Mouse (Mus musculus): ENCODE results near the gene Zmiz1. TPM values are rescaled to one million over a fixed set of nuclear protein-coding genes. Genes with fewer than 3 reads are reported as not detected.

The Zmiz1 gene
- total and polyA plus RNA-seq, 2 experiments from 2014 or later = 50.6 to 135 TPM

DNA sequence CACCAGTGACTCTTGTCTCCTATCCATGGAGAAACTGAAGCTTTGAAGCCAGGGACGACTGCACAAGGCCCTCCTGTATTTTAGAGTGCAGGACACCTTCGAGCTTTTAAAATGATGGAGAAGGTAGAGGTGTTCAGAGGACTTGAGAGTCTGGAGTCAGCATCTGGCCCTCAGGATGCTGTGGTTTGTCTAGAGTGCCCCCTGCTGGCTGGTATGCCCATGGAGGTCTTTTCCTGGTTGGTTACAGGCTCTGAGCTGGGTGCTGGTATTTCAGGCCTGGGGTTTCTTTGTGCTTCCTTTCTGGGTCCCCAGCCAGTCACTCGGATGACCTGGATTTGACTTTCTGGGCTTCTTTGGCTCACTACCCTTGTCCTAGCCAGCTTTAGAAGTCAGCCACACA, 108.3 kb downstream of the Zmiz1 start:
- 57% methylated on average over 3 of the region's 3 CpGs for WGBS
- no peaks in the 10 kb centered on the region for H3K27me3 ChIP-seq (ENCODE audit: insufficient read depth, low read length)
- peaks cover 1% of the 10 kb centered on the region; the same call in 1 of the 2 replicates for H3K36me3 ChIP-seq (ENCODE audit: insufficient read depth, low read length)
- ATAC-seq = no peak
- no peak overlapping the region for H3K4me3 ChIP-seq (ENCODE audit: low read length)
- H3K4me1 ChIP-seq (ENCODE audit: insufficient read depth, low read length) = peaks cover 14% of the 10 kb centered on the region
- no peak overlapping the region for H3K4me2 ChIP-seq (ENCODE audit: low read depth, low read length)
- H3K9me3 ChIP-seq (ENCODE audit: low read length) = no peaks in the 10 kb centered on the region
- no peak overlapping the region for H3K27ac ChIP-seq
- TF ChIP-seq CTCF (IDR thresholded peaks at IDR 0.05; ENCODE audit: low read depth) = peak; percentile 70
- H3K9ac ChIP-seq (replicated peaks; ENCODE audit: low read length) = no peak overlapping the region
- DNase-seq (ENCODE audit: low spot score) = peak; percentile 52

DNA sequence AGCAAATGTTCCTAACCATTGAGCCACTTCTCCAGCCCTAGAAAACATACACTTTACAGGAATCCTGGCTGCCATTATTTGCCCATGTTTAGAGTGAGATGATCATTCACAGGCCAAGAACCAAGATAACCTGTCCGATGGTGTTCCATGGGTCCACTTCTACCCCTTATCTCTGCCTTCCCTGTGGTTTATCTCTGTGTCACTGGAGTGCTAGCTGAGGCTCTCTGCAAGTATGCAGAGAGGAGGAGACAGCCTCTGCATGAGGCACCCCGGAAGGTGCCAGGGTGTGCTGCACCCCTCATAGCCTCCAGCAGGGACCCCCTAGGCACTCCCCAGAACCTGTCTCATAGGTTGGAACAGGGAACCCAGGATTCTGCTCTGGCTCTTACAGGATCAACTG, 108.9 kb downstream of the Zmiz1 start:
- 96% methylated on average over 2 of the region's 2 CpGs for WGBS
- H3K27me3 ChIP-seq (ENCODE audit: insufficient read depth, low read length) = no peaks in the 10 kb centered on the region
- no peak for ATAC-seq
- H3K9me3 ChIP-seq (ENCODE audit: low read length) = no peaks in the 10 kb centered on the region
- no peak overlapping the region for H3K27ac ChIP-seq
- no peak for TF ChIP-seq CTCF (IDR thresholded peaks at IDR 0.05; ENCODE audit: low read depth)
- no peak overlapping the region for H3K4me3 ChIP-seq (ENCODE audit: low read length)
- no peak overlapping the region for H3K9ac ChIP-seq (replicated peaks; ENCODE audit: low read length)
- peaks cover 13% of the 10 kb centered on the region for H3K4me1 ChIP-seq (ENCODE audit: insufficient read depth, low read length)
- no peak for DNase-seq (ENCODE audit: low spot score)
- peaks cover 7% of the 10 kb centered on the region; the same call in 1 of the 2 replicates for H3K36me3 ChIP-seq (ENCODE audit: insufficient read depth, low read length)
- H3K4me2 ChIP-seq (ENCODE audit: low read depth, low read length) = no peak overlapping the region

DNA sequence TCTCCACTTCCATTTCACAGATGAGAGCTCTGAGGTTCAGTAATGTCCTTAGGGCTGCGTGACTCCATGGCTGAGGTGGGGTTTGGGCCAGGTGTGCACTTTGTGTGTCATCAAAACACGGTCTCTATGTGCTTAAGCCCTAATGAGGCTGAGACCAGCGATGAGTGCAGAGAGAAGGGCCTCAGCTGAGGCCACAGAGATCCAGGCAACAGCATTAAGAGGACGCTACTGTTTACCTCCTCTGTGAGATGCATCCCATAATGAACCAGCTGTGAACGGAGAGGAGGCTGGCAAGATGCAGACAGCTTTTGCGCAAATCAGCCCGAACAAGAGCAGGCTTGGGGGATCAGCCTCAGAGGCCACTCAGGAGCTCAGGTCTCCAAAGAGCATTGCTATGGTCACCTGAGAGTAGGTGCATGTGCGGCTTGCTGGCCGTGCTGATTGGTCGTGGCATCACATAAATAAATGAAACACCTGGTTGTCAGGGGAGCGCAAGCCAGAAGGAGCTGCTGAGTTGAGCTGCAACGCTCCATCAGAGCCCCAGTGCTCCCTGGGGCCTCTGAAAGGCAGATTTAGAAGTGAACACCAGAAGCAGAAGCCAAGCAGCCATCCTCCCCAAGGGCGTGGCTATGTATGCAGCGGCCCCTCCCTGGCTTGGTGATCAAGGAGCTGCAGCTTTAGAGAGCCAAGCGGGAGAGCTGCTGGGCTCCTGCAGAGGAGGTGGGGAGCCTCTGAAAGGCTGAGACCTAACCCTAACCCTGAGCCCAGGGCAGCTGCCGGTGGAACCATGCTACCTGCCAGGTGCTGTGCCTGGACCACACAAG, 115.3 kb downstream of the Zmiz1 start:
- H3K4me1 ChIP-seq (ENCODE audit: insufficient read depth, low read length) = 0 out of 2 replicates have a peak, but pooled peaks cover under 1% of the 10 kb centered on the region
- ATAC-seq = peak; percentile 65

DNA sequence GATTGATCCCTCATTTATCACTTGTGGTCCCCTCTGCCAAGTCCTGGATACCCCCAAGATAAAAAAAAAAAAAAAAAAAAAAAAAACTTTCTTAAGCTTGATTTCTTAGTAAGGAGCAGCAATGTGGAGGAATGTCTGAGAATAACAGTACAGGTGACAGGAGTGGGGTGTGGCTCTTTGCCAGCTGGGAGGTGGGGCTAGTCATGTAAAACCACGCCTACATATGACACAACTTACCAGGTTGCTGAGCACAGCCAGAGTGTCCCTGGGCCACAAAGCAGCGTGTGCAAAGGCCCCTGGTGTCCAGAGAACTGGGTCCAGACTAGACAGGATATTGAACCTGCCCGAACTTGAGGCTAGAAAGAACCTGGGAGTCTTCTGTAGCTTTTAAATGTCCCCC, 117.7 kb downstream of the Zmiz1 start:
- Histone ChIP-seq H3K4me1 (ENCODE audit: insufficient read depth, low read length) (0 out of 2 replicates have a peak, but pooled peaks cover 7% of the 10 kb centered on the region), H3K27me3 (ENCODE audit: insufficient read depth, low read length) (no peaks in the 10 kb centered on the region), H3K4me3 (ENCODE audit: low read length) (no peak overlapping the region), H3K9ac (replicated peaks; ENCODE audit: low read length) (no peak overlapping the region), H3K27ac (no peak overlapping the region), H3K36me3 (ENCODE audit: insufficient read depth, low read length) (peaks cover 33% of the 10 kb centered on the region), H3K9me3 (ENCODE audit: low read length) (no peaks in the 10 kb centered on the region), H3K4me2 (ENCODE audit: low read depth, low read length) (no peak overlapping the region)
- TF ChIP-seq CTCF (IDR thresholded peaks at IDR 0.05; ENCODE audit: low read depth) = no peak
- ATAC-seq = no peak
- WGBS = 81% methylated on average over 3 of the region's 3 CpGs
- DNase-seq (ENCODE audit: low spot score) = no peak

More for the DNA sequence above, 115.3 kb downstream of the Zmiz1 start:
- Histone ChIP-seq H3K36me3 (ENCODE audit: insufficient read depth, low read length) (peaks cover 28% of the 10 kb centered on the region), H3K27me3 (ENCODE audit: insufficient read depth, low read length) (no peaks in the 10 kb centered on the region), H3K27ac (peak overlapping the region; percentile 27; the same call in 1 of the 2 replicates), H3K9ac (replicated peaks; ENCODE audit: low read length) (no peak overlapping the region), H3K9me3 (ENCODE audit: low read length) (no peaks in the 10 kb centered on the region), H3K4me2 (ENCODE audit: low read depth, low read length) (no peak overlapping the region), H3K4me3 (ENCODE audit: low read length) (no peak overlapping the region)
- peak; percentile 53 for DNase-seq (ENCODE audit: low spot score)
- WGBS = 37% methylated on average over 16 of the region's 16 CpGs
- no peak for TF ChIP-seq CTCF (IDR thresholded peaks at IDR 0.05; ENCODE audit: low read depth)

DNA sequence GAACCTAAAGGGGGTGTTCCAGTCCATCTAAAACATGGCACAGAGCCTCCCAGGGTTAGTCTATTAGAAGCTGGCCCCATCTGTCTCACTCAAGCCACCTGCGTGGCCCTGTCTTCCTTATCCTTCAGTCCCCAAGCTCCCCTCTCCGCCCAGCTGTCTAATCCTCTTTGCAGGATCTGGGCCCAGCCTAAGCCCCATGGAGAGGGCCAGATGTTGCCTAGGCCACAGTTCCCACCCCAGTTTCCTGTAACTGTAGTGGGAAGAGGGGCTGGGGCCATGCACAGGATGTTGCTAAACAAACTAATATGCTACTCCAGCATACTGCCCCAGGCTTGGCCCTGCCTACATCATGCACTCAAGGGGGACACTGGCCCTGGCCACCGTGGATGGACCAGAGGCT, 118.4 kb downstream of the Zmiz1 start:
- TF ChIP-seq CTCF (IDR thresholded peaks at IDR 0.05; ENCODE audit: low read depth) = no peak
- Histone ChIP-seq H3K4me2 (ENCODE audit: low read depth, low read length) (no peak overlapping the region), H3K9ac (replicated peaks; ENCODE audit: low read length) (no peak overlapping the region), H3K27ac (peak overlapping the region; percentile 20; the same call in 1 of the 2 replicates), H3K4me3 (ENCODE audit: low read length) (no peak overlapping the region), H3K9me3 (ENCODE audit: low read length) (no peaks in the 10 kb centered on the region), H3K4me1 (ENCODE audit: insufficient read depth, low read length) (0 out of 2 replicates have a peak, but pooled peaks cover 7% of the 10 kb centered on the region), H3K36me3 (ENCODE audit: insufficient read depth, low read length) (peaks cover 30% of the 10 kb centered on the region), H3K27me3 (ENCODE audit: insufficient read depth, low read length) (no peaks in the 10 kb centered on the region)
- 34% methylated on average over 3 of the region's 3 CpGs for WGBS
- ATAC-seq (peak; percentile 16; the same call in 1 of the 2 replicates), DNase-seq (ENCODE audit: low spot score) (no peak)

DNA sequence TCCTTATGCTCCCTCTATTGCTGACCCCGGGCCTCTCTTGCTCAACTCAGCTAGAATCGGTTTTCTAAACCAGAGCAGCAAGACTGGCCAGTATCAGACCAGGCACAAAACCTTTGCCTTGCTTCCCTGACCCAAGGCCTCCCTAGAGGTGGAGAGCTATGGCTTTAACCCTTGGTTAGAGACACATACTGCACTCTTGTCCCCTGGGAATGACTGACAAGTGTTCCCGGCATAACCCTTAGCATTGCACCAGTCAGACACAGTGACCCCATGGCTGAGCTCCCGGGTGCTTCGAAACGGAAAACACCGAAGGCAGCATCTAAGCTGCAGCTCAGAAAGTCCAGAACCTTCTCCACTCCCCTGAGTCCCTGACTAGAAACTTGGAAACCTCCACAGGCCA, 120.6 kb downstream of the Zmiz1 start:
- Histone ChIP-seq H3K4me2 (ENCODE audit: low read depth, low read length) (no peak overlapping the region), H3K9ac (replicated peaks; ENCODE audit: low read length) (no peak overlapping the region), H3K36me3 (ENCODE audit: insufficient read depth, low read length) (peaks cover 29% of the 10 kb centered on the region), H3K9me3 (ENCODE audit: low read length) (no peaks in the 10 kb centered on the region), H3K4me1 (ENCODE audit: insufficient read depth, low read length) (0 out of 2 replicates have a peak, but pooled peaks cover 13% of the 10 kb centered on the region), H3K27ac (0 out of 2 replicates have a peak overlapping the region, but pooled peaks have one; percentile 11), H3K27me3 (ENCODE audit: insufficient read depth, low read length) (no peaks in the 10 kb centered on the region), H3K4me3 (ENCODE audit: low read length) (no peak overlapping the region)
- DNase-seq (ENCODE audit: low spot score) = no peak
- TF ChIP-seq CTCF (IDR thresholded peaks at IDR 0.05; ENCODE audit: low read depth) = no peak
- WGBS = 75% methylated on average over 7 of the region's 7 CpGs
- no peak for ATAC-seq

DNA sequence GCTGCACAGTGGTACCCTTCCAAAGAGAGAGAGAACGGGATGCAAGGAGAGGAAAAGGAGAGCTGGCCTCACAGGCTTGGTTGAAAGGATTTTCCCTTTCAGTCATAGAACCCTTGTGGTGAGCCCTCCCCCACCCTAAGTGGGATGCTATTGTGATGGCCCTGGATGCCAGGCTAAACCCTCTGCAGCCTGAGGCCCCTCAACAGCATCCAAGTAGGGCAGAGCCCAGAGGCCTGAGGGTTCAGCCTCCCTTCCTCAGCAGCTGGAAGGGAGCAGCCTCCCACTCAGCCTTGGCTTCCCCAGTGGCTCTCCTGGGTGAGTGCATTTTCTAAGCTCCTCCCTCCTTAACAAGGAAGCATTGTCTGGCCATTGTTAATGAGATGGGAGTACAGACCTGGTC, 121.4 kb downstream of the Zmiz1 start:
- TF ChIP-seq CTCF (IDR thresholded peaks at IDR 0.05; ENCODE audit: low read depth) = no peak
- ATAC-seq = no peak
- peaks cover 24% of the 10 kb centered on the region for H3K36me3 ChIP-seq (ENCODE audit: insufficient read depth, low read length)
- no peaks in the 10 kb centered on the region for H3K27me3 ChIP-seq (ENCODE audit: insufficient read depth, low read length)
- no peak for DNase-seq (ENCODE audit: low spot score)
- H3K4me2 ChIP-seq (ENCODE audit: low read depth, low read length) = no peak overlapping the region
- no peak overlapping the region for H3K4me3 ChIP-seq (ENCODE audit: low read length)
- WGBS = 47% methylated on average over 1 of the region's 1 CpGs
- H3K4me1 ChIP-seq (ENCODE audit: insufficient read depth, low read length) = peaks cover 19% of the 10 kb centered on the region
- H3K27ac ChIP-seq = 0 out of 2 replicates have a peak overlapping the region, but pooled peaks have one; percentile 11
- H3K9me3 ChIP-seq (ENCODE audit: low read length) = no peaks in the 10 kb centered on the region
- H3K9ac ChIP-seq (replicated peaks; ENCODE audit: low read length) = no peak overlapping the region
